Mouse (Mus musculus): ENCODE measurements around the gene Sh3rf1.
A peak's percentile ranks its signal among the peaks of the same experiment; 100 is the strongest.

Gene Sh3rf1

DNA sequence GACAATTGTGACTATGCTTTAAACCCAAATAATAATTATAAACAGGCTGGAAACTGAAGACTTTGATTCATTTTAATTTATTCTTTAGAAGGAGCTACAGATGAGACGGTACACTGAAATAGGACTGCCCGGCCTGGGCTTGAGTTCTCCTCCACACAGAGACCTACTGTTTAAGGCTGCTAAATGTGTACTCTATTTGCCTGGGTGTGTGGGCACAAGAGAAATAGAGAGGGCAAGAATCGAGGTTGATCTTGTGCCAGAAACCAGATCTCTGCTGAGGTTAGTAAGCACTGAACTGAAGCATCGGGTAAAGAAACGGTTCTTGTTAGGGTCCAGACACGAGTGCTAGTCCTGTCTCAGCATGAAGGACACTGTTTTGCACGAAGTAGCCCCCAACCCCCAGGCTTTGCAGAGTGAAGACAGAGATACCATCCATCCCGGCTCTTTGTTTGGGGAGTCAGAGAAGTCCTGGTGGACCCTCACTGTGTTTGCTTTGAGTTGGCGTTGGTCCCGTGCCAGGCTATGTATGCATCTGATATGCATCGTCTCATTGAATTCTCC is 64.4 kb downstream of the Sh3rf1 start:
- DNase-seq = no peak

DNA sequence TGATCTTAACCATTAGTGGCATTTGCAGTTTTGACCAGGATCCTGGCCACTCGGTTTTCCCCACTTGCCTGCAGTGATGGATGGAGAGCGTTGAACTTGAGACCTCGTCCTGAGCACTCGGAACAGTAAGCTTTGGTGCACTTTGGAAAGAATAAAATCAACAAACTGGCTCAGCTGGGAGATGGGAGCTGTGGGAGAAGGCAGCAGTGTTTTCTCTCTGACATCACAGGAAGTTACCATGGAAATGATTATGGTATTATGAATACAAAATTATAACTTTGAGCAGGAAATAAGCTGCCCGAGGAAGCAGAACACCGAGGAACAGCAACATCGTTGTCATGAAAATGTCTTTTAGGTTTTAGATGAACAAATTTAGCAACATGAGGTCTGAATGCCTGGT is 65.0 kb downstream of the Sh3rf1 start:
- no peak for DNase-seq

DNA sequence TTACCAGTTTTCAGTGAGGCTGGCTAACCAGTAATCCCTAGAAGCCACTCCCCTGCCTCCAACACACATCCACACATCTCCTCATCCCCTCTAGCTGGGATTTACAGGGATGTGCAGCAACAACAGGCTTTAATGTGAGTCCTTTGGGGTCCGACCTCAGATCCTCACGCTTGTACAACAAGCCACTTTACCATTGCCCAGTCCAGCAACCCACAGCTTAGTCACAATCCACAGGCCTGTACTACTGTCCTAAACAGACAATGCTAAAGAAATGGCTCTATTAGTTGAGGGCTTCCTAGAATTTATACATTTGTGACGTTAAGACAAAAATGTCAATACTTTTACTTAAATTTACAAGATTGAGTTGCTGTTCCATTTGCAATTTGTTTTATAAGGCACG is 71.4 kb downstream of the Sh3rf1 start:
- no peak for DNase-seq

DNA sequence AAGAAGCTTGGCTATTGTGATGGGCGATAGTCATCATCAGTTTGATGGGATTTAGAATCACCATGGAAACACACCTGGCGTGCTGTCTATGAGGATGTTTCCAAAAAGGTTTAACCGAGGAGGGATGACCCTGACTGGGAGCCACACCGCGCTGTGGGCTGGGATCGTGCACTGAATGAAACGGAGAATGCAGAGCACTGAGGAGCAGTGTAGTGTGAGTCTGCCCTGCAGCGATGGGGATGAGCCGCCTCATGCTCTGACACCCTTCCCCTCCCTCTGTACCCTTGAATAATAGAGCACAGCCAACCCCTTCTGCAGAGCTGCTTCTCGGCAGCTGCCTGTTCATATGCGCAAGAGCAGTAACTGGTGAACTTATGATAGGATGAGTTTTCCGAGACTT is 71.8 kb downstream of the Sh3rf1 start:
- DNase-seq = no peak

DNA sequence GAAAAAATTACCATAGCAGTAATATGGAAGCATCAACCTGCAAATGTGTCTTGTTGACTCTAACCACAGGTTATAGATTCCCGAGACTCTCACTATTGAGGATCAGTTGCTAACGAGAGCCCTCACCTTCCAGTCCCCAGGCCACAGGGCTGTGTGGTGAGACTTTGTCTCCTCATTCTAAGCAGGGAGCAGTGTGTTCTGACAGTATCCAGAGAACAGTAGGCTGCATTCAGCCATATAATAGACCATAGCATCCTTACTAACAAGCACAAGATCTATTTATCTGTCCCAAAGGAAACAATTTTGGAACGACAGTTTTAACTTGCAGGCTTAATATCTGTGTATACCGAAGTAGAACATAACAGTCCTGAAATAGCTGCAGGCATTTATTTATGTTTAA is 75.2 kb downstream of the Sh3rf1 start:
- DNase-seq = no peak

DNA sequence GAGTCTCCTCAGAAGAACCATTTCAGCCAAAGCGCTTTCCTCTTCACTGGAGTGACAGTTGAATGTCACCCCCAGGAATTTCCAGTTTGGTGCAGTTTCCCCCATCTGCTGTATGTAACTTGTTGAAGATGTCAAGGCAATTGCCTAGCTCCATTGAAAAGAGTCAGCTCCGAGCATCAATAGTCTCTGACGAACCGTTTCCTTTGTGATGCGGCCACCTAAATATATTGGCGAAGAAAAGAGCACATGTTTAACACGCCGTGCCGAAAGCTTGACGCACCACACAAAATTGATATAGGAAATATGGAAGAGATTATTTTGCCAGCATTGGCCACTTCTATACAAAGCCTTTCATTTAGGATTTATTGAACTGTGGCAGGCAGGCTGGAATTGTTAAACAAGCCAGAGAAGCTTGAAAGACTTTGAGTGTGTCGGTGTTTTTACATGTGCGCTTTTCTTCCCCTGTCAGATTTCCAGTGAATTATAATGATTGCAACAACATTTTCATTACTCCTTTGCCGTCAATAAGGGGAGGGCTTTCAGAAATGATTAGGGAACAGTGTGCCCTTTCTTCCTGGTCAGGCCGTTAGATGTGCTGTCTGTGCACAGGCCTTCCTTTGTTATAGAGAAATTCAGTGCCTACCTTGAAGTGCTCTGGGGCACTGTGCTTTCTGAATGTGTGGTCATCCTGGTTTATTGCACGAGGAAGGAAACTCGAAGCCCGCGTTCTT is 77.8 kb downstream of the Sh3rf1 start:
- no peak for DNase-seq

DNA sequence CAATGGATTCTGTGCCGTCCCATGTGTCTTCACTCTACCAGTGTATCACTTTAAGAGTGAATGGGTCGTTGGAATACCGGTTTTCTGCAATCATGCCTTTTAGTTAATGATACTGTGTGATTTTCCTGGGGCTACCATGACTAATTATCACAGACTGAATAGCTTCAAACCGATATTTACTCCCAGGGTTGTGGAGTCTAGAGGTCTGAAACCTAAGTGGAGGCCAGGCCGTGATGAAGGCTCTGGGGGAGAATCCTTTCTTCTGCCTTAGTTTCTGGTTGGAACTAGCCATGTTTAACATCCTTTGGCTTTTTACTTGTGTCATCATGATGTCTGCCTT is 78.3 kb downstream of the Sh3rf1 start:
- DNase-seq = peak; percentile 35

DNA sequence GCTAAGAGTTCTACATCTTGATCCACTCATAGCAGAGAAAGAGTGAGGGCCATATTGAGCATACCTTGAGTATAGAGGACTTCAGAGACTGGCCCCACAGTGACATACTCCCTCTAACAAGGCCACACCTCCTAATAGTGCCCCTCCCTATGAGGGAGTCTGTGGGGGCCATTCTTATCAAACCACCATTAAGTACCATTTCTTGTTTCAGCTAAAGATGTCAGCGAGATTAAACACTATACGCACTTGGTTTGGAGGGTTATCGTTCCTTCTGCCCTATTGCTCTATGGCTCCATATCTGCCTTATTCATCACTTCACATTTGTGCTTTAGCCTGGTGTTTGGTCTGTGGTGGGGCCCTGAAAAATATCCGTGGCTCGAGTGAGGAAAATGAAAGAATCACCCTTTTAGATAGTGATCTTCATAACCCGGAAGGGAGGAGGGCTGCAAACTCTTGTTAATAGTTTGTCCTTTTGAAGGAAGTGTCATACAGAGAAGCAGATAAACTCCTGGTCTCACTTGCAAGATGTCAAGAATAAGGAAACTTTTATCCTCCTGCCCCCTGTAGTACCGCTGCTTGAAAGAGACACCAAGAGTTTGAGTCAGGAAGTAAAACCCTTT is 81.9 kb downstream of the Sh3rf1 start:
- DNase-seq = no peak

DNA sequence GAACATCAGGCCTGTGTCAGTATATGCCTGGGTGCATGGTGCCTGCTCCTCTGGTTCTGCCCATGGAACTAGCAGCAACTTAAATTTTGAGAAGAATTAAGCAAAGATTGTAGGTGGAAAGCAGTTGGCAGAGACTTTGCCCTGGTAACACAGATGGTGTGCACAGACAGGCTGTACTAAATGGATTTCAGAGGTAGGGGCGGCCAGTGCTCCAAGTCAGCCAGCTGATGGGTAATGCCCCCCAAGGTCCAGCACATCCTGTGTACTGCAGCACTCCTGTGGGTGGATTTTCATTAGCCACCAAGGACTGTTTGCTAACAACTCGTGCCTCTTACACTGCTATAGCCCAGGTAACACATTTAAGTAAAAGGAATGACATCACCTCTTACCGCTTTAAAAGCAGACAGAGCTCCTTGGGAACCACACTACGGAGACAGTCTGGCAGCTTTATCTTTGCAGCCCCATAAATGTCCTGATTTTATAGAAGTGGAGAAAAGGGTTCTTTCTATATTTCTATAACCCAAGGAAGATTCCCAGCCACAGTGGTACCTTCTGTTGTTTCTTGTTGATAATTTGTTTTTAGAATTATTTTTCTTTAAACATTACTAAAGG is 82.9 kb downstream of the Sh3rf1 start:
- DNase-seq = no peak

DNA sequence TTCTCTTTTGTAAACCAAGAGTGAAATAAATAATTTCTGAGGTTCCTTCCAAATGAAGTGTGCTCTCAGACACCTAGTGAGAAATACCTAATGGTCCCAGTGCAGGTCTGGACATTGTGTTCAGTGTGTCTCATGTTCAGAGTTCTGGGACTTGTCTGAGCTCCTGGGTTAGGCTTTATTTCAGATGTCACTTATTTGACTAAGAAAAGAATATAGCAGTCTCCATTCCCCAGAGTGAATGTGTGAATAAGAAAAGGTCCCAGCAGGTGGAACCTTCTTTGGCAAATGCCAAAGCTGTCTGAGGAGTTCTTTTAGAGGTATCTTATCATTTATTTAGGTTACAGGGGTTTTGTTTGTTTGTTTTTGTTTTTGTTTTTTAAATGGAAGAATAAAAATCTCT is 85.2 kb downstream of the Sh3rf1 start:
- DNase-seq = no peak

DNA sequence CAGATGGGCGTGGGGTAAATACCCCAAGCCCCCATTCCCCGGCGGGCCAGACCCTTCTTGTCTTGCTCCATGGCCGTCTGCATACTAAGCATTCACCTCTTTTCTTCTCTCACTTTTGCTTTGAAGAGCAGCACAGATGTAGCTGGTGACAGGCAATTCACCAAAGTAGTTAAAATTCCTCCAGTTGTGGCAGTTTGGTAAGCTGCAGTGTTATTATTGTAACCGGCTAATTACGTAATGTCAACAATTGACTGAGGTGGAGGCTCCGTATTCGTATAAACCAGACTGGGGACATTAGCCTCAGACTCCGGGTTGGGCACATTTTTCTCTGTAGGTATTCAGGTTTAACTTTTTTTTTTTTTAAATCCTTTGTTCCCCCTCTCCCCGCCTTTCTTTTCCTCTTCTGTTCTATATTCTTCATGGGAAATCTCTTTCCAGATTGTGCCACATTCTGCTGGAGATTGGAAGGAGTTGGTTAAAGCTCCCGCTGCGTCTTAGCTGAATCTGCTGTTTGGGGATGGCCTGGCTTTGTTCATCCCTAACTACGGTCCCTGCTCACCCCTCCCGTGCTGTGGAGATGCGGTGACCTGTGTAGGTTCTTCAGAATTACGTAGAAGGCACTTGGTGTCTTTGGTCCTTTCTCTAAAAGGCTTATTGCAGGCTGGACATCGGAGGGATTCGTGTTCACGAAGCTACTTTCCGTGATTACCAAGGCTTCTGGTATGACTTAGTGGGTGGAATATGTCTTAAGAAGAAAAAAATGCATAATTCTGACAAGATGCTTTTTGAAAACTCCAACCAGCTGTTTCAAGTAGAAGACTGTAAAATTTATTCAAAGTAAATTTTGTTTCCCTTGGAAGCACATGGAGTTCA is 86.1 kb downstream of the Sh3rf1 start:
- DNase-seq = no peak

DNA sequence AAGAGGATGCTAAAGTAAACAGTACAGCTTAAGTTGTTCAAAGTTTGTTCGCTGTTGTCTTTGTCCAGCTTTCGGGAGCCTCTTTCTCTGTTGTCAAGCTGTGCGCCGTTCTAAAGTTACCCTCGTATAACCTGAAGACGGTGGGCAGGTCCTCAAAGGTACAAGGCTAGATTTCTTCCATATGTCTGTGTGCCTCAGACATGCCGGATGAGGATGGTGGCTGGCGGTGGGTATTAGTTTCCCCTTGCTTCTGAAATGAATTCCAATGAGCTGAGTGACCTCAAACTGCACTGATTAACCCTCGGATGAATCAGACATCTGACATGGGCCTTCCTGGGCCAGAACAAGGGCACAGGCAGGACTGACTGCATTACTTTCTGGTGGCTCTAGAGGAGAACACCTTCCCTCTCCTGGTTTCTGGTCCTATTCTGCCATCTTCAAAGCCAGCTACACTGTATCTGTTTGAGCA is 86.8 kb downstream of the Sh3rf1 start:
- no peak for DNase-seq

DNA sequence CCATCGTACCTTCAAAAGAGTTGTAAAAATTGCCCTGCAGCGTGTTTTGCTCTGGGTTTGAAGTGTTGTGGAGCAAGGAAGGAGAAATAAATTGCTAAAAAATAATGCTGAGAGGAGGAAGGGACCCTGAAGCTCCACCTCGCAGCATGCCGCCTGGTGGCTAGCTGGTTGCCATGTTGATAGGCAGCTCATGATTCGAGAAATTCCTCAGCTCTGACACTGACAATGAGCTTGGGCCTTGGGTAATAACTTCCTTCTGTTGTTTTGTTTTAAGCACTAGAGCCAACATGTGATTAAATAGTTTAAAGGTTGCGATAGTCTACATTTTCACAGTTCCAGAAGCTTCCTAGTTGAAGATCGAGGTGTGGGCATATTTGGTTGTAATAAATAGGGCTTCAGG is 89.3 kb downstream of the Sh3rf1 start:
- DNase-seq = no peak

DNA sequence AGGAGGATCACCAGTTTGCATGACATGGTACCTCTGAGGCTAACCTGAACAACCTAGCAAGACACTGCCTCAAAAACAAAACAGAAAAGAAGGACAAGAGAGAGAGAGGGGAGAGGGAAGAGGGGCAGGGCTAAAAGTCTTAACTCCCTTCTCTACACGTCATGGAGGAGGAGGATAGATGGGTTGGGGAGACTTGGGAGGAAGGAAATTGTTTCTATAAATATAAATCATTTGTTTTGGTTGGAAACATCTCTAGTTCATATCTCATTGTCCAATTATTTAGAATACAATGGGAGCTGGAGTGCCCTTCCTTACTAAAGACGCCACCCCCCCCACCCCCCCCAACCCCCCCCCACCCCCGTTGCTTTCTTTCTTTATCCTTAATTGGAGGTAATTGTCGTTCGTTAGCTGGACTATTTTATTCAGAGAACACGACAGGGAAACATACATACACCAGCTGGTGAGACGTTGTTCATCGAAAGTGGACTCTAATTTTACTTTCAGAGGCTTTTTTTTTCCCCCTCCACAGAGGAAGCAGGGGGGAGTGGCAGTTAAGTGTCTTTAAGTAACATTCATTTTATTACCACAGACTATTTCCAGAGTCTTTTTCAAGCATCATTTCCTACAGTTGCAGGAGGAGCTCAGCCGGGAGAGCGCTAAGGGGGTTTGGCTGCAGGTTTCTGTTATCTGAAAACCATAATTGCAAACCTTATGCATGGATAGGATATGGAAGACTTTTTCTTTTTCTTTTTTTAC is 92.5 kb downstream of the Sh3rf1 start:
- DNase-seq = no peak

DNA sequence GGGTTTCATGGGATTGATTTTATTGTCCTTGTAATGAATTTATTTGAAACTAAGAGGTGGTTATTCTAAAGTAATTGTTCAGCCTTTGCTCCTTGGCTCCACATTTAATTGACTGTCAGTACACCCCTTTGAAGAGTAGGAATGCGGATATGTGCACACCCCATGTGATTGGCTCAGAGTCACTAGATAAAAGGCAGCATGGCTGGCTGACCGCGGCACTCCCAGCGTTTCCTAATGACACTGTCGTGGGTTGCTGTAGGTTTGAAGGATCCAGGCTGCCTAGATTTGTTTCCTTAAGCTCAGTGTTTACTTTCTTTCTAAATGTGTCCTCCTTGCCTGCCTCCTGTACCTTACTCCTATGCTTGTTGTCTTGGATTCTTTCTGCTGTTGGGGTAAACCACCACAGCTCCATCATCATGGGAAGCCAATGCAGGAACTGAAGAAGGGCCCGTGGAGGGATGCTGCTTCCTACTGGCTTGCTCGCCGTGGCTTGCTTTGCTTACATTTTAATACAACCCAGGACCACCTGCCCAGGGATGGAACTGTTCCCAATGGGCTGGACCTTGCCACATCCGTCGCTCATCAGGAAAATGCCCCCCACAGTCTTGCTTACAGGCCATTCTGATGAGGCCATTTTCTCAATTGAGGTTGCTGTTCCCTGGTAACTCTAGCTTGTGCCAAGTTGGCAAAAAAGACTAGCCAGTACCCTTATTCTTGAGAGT is 93.3 kb downstream of the Sh3rf1 start:
- DNase-seq = no peak

DNA sequence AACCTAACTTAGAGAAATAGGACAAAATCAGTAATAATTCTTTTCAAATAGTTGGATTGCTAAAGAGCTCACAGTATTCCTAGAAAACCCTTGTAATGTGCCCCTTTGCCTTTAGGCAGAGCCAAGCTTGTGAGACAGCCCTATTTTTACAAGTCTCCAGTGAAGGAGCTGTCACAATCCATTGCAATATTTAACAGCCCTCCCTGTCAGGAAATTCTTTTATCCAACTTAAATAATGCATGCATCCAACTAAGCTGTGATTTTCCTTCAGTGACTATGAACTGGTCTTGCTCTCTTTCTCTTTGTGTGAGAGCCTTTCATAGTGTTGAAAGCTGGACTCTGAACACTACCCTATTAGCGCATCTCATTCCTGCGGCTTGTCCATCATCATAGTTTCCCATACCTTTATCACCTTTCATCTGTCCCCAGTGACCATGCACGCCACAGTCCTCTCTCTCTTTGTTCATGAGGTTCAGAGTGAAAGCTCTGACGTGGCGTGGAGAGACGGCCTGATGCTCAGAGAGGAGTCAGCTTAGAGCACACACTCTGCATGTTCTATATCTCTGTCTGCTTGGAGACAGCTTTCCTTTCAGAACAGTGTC is 94.0 kb downstream of the Sh3rf1 start:
- no peak for DNase-seq

DNA sequence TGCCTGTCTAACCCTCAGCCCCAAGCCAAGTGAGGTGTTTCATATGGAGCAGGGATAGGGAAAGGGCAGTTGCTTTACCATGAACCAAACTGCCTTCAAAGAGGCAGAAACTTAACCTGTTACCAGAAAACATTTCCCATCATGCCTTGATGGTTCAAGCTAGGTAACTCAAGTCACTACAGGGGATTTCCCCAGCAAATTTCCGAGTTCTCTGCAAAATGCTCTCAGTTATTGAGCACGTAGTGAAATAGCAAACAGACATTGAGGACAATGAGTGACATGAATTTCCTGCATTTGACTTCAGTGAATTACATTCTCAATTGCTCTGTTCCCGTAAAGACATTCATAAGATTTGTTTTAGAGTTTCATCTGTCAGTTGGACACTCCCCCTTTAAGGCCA is 97.5 kb downstream of the Sh3rf1 start:
- no peak for DNase-seq

DNA sequence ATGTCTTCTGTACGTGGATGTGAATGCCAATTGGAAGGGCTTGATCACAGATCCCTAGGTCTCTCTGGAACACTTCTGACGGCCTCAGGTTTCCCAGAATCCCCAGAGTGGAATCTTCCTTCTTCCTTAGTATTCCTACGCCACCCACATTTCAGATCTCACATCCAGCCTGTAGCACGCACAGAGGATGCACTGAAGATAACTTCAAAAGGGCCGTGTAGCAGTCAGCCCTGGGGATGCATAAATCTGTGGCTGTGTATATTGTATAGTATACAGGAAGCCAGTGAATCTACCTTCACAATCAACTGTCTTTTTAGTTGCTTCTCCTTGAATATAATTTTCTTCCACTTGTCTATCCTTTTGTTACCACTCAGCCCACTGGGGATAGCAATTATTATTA is 98.1 kb downstream of the Sh3rf1 start:
- no peak for DNase-seq

DNA sequence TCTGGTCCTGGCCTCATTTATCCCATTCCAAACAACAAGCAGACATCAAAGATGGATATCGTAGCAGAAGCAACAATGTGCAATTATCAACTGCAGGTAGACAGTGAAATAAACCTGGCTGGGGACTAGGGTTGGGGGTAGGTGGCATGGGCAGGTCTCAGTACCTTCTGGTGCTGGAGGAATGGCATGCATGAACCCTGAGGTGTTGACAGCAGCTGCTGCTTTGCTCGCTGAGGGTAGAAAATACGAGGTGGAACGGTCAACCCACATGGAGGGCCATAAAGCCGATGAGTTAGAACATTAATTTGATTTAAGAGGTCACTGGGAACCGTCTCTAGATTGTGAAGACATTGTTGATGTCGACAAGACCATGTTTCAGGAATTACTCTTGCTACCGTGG is 98.8 kb downstream of the Sh3rf1 start:
- DNase-seq = no peak

DNA sequence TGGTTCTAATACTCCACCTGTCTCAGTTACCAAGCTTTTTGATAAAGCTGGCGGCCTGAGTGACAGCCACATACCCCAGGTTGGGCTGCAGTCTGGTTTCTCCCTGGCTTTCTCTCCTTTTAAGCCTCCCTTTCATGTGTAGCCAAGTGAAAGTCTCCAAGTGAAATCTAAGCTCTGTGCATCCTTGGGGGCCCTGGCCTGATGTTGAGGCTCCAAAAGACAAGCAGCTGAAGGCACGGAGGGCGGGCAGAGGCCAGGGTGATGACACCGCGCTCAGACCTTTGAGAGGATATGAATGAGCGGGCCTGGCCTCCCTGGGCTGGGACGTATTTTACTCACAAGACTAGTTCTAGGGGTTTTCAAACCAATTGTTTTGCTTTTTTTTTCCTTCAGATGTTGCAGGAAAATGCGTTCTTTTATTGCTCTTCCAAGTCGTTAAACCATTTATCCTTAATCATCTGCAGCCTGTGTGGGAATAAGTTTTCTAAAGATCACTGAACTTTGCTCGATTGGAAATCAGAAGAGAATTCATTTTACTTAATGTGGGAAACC is 100.8 kb downstream of the Sh3rf1 start:
- DNase-seq = no peak
